Mouse (Mus musculus): ENCODE measurements at regions not wholly inside any gene's neighbourhood (a gene's known extent, or its start where the extent isn't known, plus 50 kb on each side); places are given as distances from the start of the nearest gene placed in this dataset.

GRCm38 (mm10) chr7:138083980-138084379 is 313.6 kb downstream of the Tcerg1l start:
- DNase-seq: peak; percentile 24
- Histone ChIP-seq H3K4me1 (replicated peaks; ENCODE audit: control insufficient read depth, insufficient read depth, low read length) (no peaks in the 10 kb centered on the region), H3K4me3 (ENCODE audit: control insufficient read depth, insufficient read depth, low read length) (no peak overlapping the region), H3K27me3 (ENCODE audit: control insufficient read depth, insufficient read depth, low read length) (no peaks in the 10 kb centered on the region), H3K36me3 (ENCODE audit: control insufficient read depth, insufficient read depth, low read length) (no peaks in the 10 kb centered on the region), H3K27ac (ENCODE audit: control insufficient read depth, insufficient read depth, low read length) (no peak overlapping the region)
- TF ChIP-seq POLR2A (IDR thresholded peaks at IDR 0.05; ENCODE audit: control insufficient read depth, extremely low read depth, insufficient read depth, low read length, poor library complexity): no peak
- no peak for TF ChIP-seq CTCF (IDR thresholded peaks at IDR 0.05; ENCODE audit: borderline replicate concordance, control insufficient read depth, extremely low read depth, insufficient read depth, low read length, poor library complexity)
- 31% methylated on average over 5 of the region's 5 CpGs for WGBS

GRCm38 (mm10) chr7:138107471-138108210 is 289.9 kb downstream of the Tcerg1l start:
- no peaks in the 10 kb centered on the region for H3K4me1 ChIP-seq (replicated peaks; ENCODE audit: control insufficient read depth, insufficient read depth, low read length)
- no peaks in the 10 kb centered on the region for H3K27me3 ChIP-seq (ENCODE audit: control insufficient read depth, insufficient read depth, low read length)
- H3K4me3 ChIP-seq (ENCODE audit: control insufficient read depth, insufficient read depth, low read length): no peak overlapping the region
- H3K36me3 ChIP-seq (ENCODE audit: control insufficient read depth, insufficient read depth, low read length): no peaks in the 10 kb centered on the region
- no peak overlapping the region for H3K27ac ChIP-seq (ENCODE audit: control insufficient read depth, insufficient read depth, low read length)
- TF ChIP-seq POLR2A (IDR thresholded peaks at IDR 0.05; ENCODE audit: control insufficient read depth, extremely low read depth, insufficient read depth, low read length, poor library complexity) (no peak), CTCF (IDR thresholded peaks at IDR 0.05; ENCODE audit: borderline replicate concordance, control insufficient read depth, extremely low read depth, insufficient read depth, low read length, poor library complexity) (no peak)
- 82% methylated on average over 7 of the region's 7 CpGs for WGBS
- DNase-seq: no peak

- no peak for DNase-seq
- Histone ChIP-seq H3K4me3 (ENCODE audit: control insufficient read depth, insufficient read depth, low read length) (no peak overlapping the region), H3K27ac (ENCODE audit: control insufficient read depth, insufficient read depth, low read length) (no peak overlapping the region), H3K27me3 (ENCODE audit: control insufficient read depth, insufficient read depth, low read length) (no peaks in the 10 kb centered on the region), H3K36me3 (ENCODE audit: control insufficient read depth, insufficient read depth, low read length) (no peaks in the 10 kb centered on the region), H3K4me1 (replicated peaks; ENCODE audit: control insufficient read depth, insufficient read depth, low read length) (no peaks in the 10 kb centered on the region)
- WGBS: 65% methylated on average over 4 of the region's 4 CpGs
- TF ChIP-seq CTCF (IDR thresholded peaks at IDR 0.05; ENCODE audit: borderline replicate concordance, control insufficient read depth, extremely low read depth, insufficient read depth, low read length, poor library complexity) (no peak), POLR2A (IDR thresholded peaks at IDR 0.05; ENCODE audit: control insufficient read depth, extremely low read depth, insufficient read depth, low read length, poor library complexity) (no peak)
These were observed 276.0 kb downstream of the Tcerg1l start for GRCm38 (mm10) chr7:138121497-138121896.

GRCm38 (mm10) chr7:138129701-138130100 is 267.8 kb downstream of the Tcerg1l start:
- Histone ChIP-seq H3K27ac (ENCODE audit: control insufficient read depth, insufficient read depth, low read length) (no peak overlapping the region), H3K4me1 (replicated peaks; ENCODE audit: control insufficient read depth, insufficient read depth, low read length) (no peaks in the 10 kb centered on the region), H3K27me3 (ENCODE audit: control insufficient read depth, insufficient read depth, low read length) (no peaks in the 10 kb centered on the region), H3K36me3 (ENCODE audit: control insufficient read depth, insufficient read depth, low read length) (no peaks in the 10 kb centered on the region), H3K4me3 (ENCODE audit: control insufficient read depth, insufficient read depth, low read length) (no peak overlapping the region)
- DNase-seq: no peak
- TF ChIP-seq POLR2A (IDR thresholded peaks at IDR 0.05; ENCODE audit: control insufficient read depth, extremely low read depth, insufficient read depth, low read length, poor library complexity): no peak
- no peak for TF ChIP-seq CTCF (IDR thresholded peaks at IDR 0.05; ENCODE audit: borderline replicate concordance, control insufficient read depth, extremely low read depth, insufficient read depth, low read length, poor library complexity)
- 65% methylated on average over 2 of the region's 2 CpGs for WGBS

- H3K27ac ChIP-seq (ENCODE audit: control insufficient read depth, insufficient read depth, low read length): no peak overlapping the region
- TF ChIP-seq CTCF (IDR thresholded peaks at IDR 0.05; ENCODE audit: borderline replicate concordance, control insufficient read depth, extremely low read depth, insufficient read depth, low read length, poor library complexity): no peak
- no peak for TF ChIP-seq POLR2A (IDR thresholded peaks at IDR 0.05; ENCODE audit: control insufficient read depth, extremely low read depth, insufficient read depth, low read length, poor library complexity)
- no peak for DNase-seq
- H3K36me3 ChIP-seq (ENCODE audit: control insufficient read depth, insufficient read depth, low read length): no peaks in the 10 kb centered on the region
- no peaks in the 10 kb centered on the region for H3K27me3 ChIP-seq (ENCODE audit: control insufficient read depth, insufficient read depth, low read length)
- H3K4me1 ChIP-seq (replicated peaks; ENCODE audit: control insufficient read depth, insufficient read depth, low read length): no peaks in the 10 kb centered on the region
- WGBS: 92% methylated on average over 6 of the region's 6 CpGs
- no peak overlapping the region for H3K4me3 ChIP-seq (ENCODE audit: control insufficient read depth, insufficient read depth, low read length)
These were observed 264.1 kb downstream of the Tcerg1l start for GRCm38 (mm10) chr7:138133427-138133826.

GRCm38 (mm10) chr7:138137934-138138333 is 259.6 kb downstream of the Tcerg1l start:
- no peak overlapping the region for H3K4me3 ChIP-seq (ENCODE audit: control insufficient read depth, insufficient read depth, low read length)
- H3K27ac ChIP-seq (ENCODE audit: control insufficient read depth, insufficient read depth, low read length): no peak overlapping the region
- H3K27me3 ChIP-seq (ENCODE audit: control insufficient read depth, insufficient read depth, low read length): no peaks in the 10 kb centered on the region
- WGBS: 76% methylated on average over 1 of the region's 1 CpGs
- no peaks in the 10 kb centered on the region for H3K36me3 ChIP-seq (ENCODE audit: control insufficient read depth, insufficient read depth, low read length)
- H3K4me1 ChIP-seq (replicated peaks; ENCODE audit: control insufficient read depth, insufficient read depth, low read length): no peaks in the 10 kb centered on the region
- no peak for DNase-seq
- TF ChIP-seq CTCF (IDR thresholded peaks at IDR 0.05; ENCODE audit: borderline replicate concordance, control insufficient read depth, extremely low read depth, insufficient read depth, low read length, poor library complexity) (no peak), POLR2A (IDR thresholded peaks at IDR 0.05; ENCODE audit: control insufficient read depth, extremely low read depth, insufficient read depth, low read length, poor library complexity) (no peak)
